Mouse (Mus musculus) megakaryocyte, embryonic 14.5 days (primary cell): Measurements from ENCODE around the gene Lss.

ENCODE experiments used
- FLI1 ChIP-seq: IDR thresholded peaks from 2 replicates; pipeline ENCODE4 v1.6.1; 2012; ENCODE audit warnings: low read length, inconsistent platforms, mixed read lengths
- GATA1 ChIP-seq: IDR thresholded peaks from 3 replicates; pipeline ENCODE4 v1.6.1; 2012; ENCODE audit warnings: mixed read lengths, low read length, inconsistent platforms, borderline replicate concordance

- TF ChIP-seq FLI1 (no peak), GATA1 (no peak)
Observed at GRCm38 (mm10) chr10:76596338-76596737, 65.0 kb downstream of the Lss start.
